ENCODE assay signal across 8 mouse cellular contexts in genomic region chr7:96914031-96914430, GRCm38 (mm10). TPM values are rescaled to one million over a fixed set of nuclear protein-coding genes. Genes with fewer than 3 reads are reported as not detected.
DNase-seq lines count a peak whose midpoint lies in the region; ATAC-seq and TF ChIP-seq lines count a peak whose summit lies in the region.

No protein-coding gene starts in this region.

- no peak for TF ChIP-seq POLR2A in kidney, adult 2 months (IDR thresholded peaks at IDR 0.05; ENCODE audit: low read depth, low read length)

- no peaks in the 10 kb centered on the region for H3K9me3 ChIP-seq in kidney, embryonic 15.5 days (replicated peaks)
- no peaks in the 10 kb centered on the region for H3K9me3 ChIP-seq in limb, embryonic 13.5 days

- H3K4me2 ChIP-seq in kidney, embryonic 15.5 days, result no peak overlapping the region
- no peak overlapping the region for H3K4me2 ChIP-seq in limb, embryonic 13.5 days (replicated peaks)

- H3K27ac ChIP-seq in kidney, embryonic 15.5 days, result no peak overlapping the region
- H3K27ac ChIP-seq in kidney, adult 2 months (ENCODE audit: insufficient read depth, low read depth, low read length), result no peak overlapping the region
- H3K27ac ChIP-seq in limb, embryonic 13.5 days, result no peak overlapping the region

- H3K27me3 ChIP-seq in kidney, embryonic 15.5 days, result 0 out of 2 replicates have a peak, but pooled peaks cover 2% of the 10 kb centered on the region
- H3K27me3 ChIP-seq in kidney, adult 2 months (replicated peaks; ENCODE audit: control insufficient read depth, insufficient read depth, low read length), result no peaks in the 10 kb centered on the region; the same call in 1 of the 2 replicates
- H3K27me3 ChIP-seq in limb, embryonic 13.5 days, result peaks cover 12% of the 10 kb centered on the region
- H3K27me3 ChIP-seq in splenic B cell, adult 2 months (ENCODE audit: control insufficient read depth, insufficient read depth, low read length, poor library complexity, severe bottlenecking), result no peaks in the 10 kb centered on the region

- no peak for ATAC-seq in kidney, embryonic 15.5 days (replicated peaks; ENCODE audit: low FRiP score)
- 0 out of 2 replicates have a peak, but pooled peaks have one; percentile 29 for ATAC-seq in limb, embryonic 13.5 days (ENCODE audit: low FRiP score, low read depth)

- peak; percentile 63 for DNase-seq in kidney, adult 11 months
- peak; percentile 87 to 89 for DNase-seq in cerebellum, postnatal 4 days (ENCODE audit: low spot score in 2 of 2)
- DNase-seq in gastrocnemius, postnatal 10 days, result peak; percentile 87
- DNase-seq in kidney, adult 2 months, result peak; percentile 80
- peak; percentile 44 to 59 for DNase-seq in natural killer cell, adult 2 months (ENCODE audit: low spot score in 2 of 2)
- DNase-seq in splenic B cell, adult 2 months (ENCODE audit: low read depth, low spot score), result peak; percentile 82

- H3K4me3 ChIP-seq in kidney, embryonic 15.5 days (replicated peaks), result no peak overlapping the region
- H3K4me3 ChIP-seq in kidney, adult 2 months (ENCODE audit: insufficient read depth, low read depth, low read length), result no peak overlapping the region
- H3K4me3 ChIP-seq in limb, embryonic 13.5 days, result no peak overlapping the region

- TF ChIP-seq CTCF in kidney, adult 2 months (conservative IDR thresholded peaks at IDR 0.05; ENCODE audit: insufficient read depth, insufficient read length, low read depth, low read length), result peak; percentile 93

- no peak overlapping the region for H3K9ac ChIP-seq in kidney, embryonic 15.5 days
- H3K9ac ChIP-seq in limb, embryonic 13.5 days, result no peak overlapping the region

- H3K4me1 ChIP-seq in kidney, embryonic 15.5 days, result peaks cover 8% of the 10 kb centered on the region
- H3K4me1 ChIP-seq in kidney, adult 2 months (ENCODE audit: control insufficient read depth, insufficient read depth, low read length), result no peaks in the 10 kb centered on the region
- peaks cover 47% of the 10 kb centered on the region for H3K4me1 ChIP-seq in limb, embryonic 13.5 days

- H3K36me3 ChIP-seq in kidney, embryonic 15.5 days, result no peaks in the 10 kb centered on the region
- H3K36me3 ChIP-seq in kidney, adult 2 months (ENCODE audit: control insufficient read depth, insufficient read depth, low read length), result no peaks in the 10 kb centered on the region
- no peaks in the 10 kb centered on the region for H3K36me3 ChIP-seq in limb, embryonic 13.5 days
- H3K36me3 ChIP-seq in splenic B cell, adult 2 months (ENCODE audit: control insufficient read depth, insufficient read depth, low read length, poor library complexity, severe bottlenecking), result no peaks in the 10 kb centered on the region

- WGBS in kidney, embryonic 15.5 days, result 4% methylated on average over 6 of the region's 6 CpGs
- 2% methylated on average over 6 of the region's 6 CpGs for WGBS in kidney, adult 2 months
- 3% methylated on average over 6 of the region's 6 CpGs for WGBS in limb, embryonic 13.5 days

RNA-seq across cellular contexts. Expression of gene Nars2, which starts 37.3 kb away (rescaled TPM):
- polyA plus RNA-seq in kidney, embryonic 15.5 days (2015; fragmentation: Nextera tagmentation; extraction: Ambion mirVana), result 26.2 and 27.5 TPM in 2 replicates
- 10 to 100 TPM; 10.7 to 11.9 TPM for total RNA-seq in gastrocnemius, postnatal 10 days (2021)
- 4.2 and 5.2 TPM in 2 replicates for polyA plus RNA-seq in kidney, adult 2 months (2012; rRNA removed)
- 21.9 and 24.6 TPM in 2 replicates for polyA plus RNA-seq in limb, embryonic 13.5 days (2015; fragmentation: Nextera tagmentation; extraction: Ambion mirVana)
